Mouse (Mus musculus): ENCODE data around the gene Kcnq2. TPM values are rescaled to one million over a fixed set of nuclear protein-coding genes. Genes with fewer than 3 reads are reported as not detected.

The Kcnq2 gene
- polyA plus RNA-seq, 1 experiment from 2014 or later: 62.5 TPM

- Histone ChIP-seq H3K9me3 (no peaks in the 10 kb centered on the region), H3K4me3 (no peak overlapping the region), H3K4me2 (no peak overlapping the region), H3K36me3 (replicated peaks) (no peaks in the 10 kb centered on the region), H3K27ac (no peak overlapping the region), H3K27me3 (replicated peaks) (no peaks in the 10 kb centered on the region), H3K4me1 (0 out of 2 replicates have a peak, but pooled peaks cover 7% of the 10 kb centered on the region), H3K9ac (no peak overlapping the region)
- ATAC-seq (replicated peaks): no peak
- WGBS: 84% methylated on average over 11 of the region's 11 CpGs
Observed at GRCm38 (mm10) chr2:181031406-181031934, 103.6 kb downstream of the Kcnq2 start.

Other genes starting within 250 kb of the Kcnq2 start
- 52.0 and 52.2 TPM in 2 replicates for gene Ythdf1, start 214.4 kb downstream of the Kcnq2 start, polyA plus RNA-seq (2015; fragmentation: Nextera tagmentation; extraction: Ambion mirVana)
- gene Birc7, start 206.3 kb downstream of the Kcnq2 start, polyA plus RNA-seq (2015; fragmentation: Nextera tagmentation; extraction: Ambion mirVana): 0.10 and 0.31 TPM in 2 replicates
- 77.0 and 94.1 TPM in 2 replicates for gene Nkain4, start 180.6 kb downstream of the Kcnq2 start, polyA plus RNA-seq (2015; fragmentation: Nextera tagmentation; extraction: Ambion mirVana)
- 125 and 126 TPM in 2 replicates for gene Arfgap1, start 168.1 kb downstream of the Kcnq2 start, polyA plus RNA-seq (2015; fragmentation: Nextera tagmentation; extraction: Ambion mirVana)
- 0.11 and 0.22 TPM in 2 replicates for gene Col20a1, start 148.8 kb downstream of the Kcnq2 start, polyA plus RNA-seq (2015; fragmentation: Nextera tagmentation; extraction: Ambion mirVana)
- 46.3 and 55.9 TPM in 2 replicates for gene Chrna4, start 91.8 kb downstream of the Kcnq2 start, polyA plus RNA-seq (2015; fragmentation: Nextera tagmentation; extraction: Ambion mirVana)
- gene Eef1a2, start 21.7 kb upstream of the Kcnq2 start, polyA plus RNA-seq (2015; fragmentation: Nextera tagmentation; extraction: Ambion mirVana): 11.5 and 12.1 TPM in 2 replicates
- 432 and 436 TPM in 2 replicates for gene Ppdpf, start 51.9 kb upstream of the Kcnq2 start, polyA plus RNA-seq (2015; fragmentation: Nextera tagmentation; extraction: Ambion mirVana)
- not detected in 2 replicates for gene Ptk6, start 67.5 kb upstream of the Kcnq2 start, polyA plus RNA-seq (2015; fragmentation: Nextera tagmentation; extraction: Ambion mirVana)
- gene Srms, start 77.9 kb upstream of the Kcnq2 start, polyA plus RNA-seq (2015; fragmentation: Nextera tagmentation; extraction: Ambion mirVana): 0.18 and 0.22 TPM in 2 replicates
- gene Fndc11, start 84.7 kb upstream of the Kcnq2 start, polyA plus RNA-seq (2015; fragmentation: Nextera tagmentation; extraction: Ambion mirVana): 0.14 and 0.24 TPM in 2 replicates
- gene Helz2, start 106.7 kb upstream of the Kcnq2 start, polyA plus RNA-seq (2015; fragmentation: Nextera tagmentation; extraction: Ambion mirVana): 0.40 and 0.66 TPM in 2 replicates
- 18.1 and 19.4 TPM in 2 replicates for gene Gmeb2, start 152.7 kb upstream of the Kcnq2 start, polyA plus RNA-seq (2015; fragmentation: Nextera tagmentation; extraction: Ambion mirVana)
- 1,443 and 1,470 TPM in 2 replicates for gene Stmn3, start 179.2 kb upstream of the Kcnq2 start, polyA plus RNA-seq (2015; fragmentation: Nextera tagmentation; extraction: Ambion mirVana)
- gene Rtel1, start 184.4 kb upstream of the Kcnq2 start, polyA plus RNA-seq (2015; fragmentation: Nextera tagmentation; extraction: Ambion mirVana): 44.1 and 50.0 TPM in 2 replicates
- gene Zgpat, start 229.6 kb upstream of the Kcnq2 start, polyA plus RNA-seq (2015; fragmentation: Nextera tagmentation; extraction: Ambion mirVana): 96.4 and 103 TPM in 2 replicates
- 96.4 and 99.7 TPM in 2 replicates for gene Arfrp1, start 230.1 kb upstream of the Kcnq2 start, polyA plus RNA-seq (2015; fragmentation: Nextera tagmentation; extraction: Ambion mirVana)
- 66.3 and 71.4 TPM in 2 replicates for gene Lime1, start 244.8 kb upstream of the Kcnq2 start, polyA plus RNA-seq (2015; fragmentation: Nextera tagmentation; extraction: Ambion mirVana)